Mouse (Mus musculus): Measurements from ENCODE around the gene Cd247. TPM values are rescaled to one million over a fixed set of nuclear protein-coding genes. Genes with fewer than 3 reads are reported as not detected.

The Cd247 gene
- polyA plus RNA-seq, 1 experiment from 2014 or later = 0.55 TPM

DNA sequence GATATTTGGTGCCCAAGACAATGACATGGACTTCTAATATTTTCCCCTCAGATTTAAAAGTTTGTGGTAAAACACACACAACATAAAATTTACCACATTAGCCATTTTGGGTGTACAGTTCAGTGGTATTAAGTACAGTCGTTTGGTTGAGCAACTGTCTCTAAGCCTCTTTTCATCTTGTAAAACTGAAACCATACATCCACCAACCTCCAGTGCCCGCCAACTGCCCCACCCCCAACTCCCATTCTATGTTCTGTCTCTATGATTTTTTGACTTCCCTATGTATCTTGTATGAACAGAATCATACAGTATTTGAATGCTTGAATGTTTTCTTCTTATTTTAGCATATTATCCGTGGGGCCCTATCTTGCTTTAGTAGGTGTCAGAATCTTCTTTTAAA lies 24.3 kb downstream of the Cd247 start:
- 75% methylated on average over 3 of the region's 3 CpGs for WGBS

DNA sequence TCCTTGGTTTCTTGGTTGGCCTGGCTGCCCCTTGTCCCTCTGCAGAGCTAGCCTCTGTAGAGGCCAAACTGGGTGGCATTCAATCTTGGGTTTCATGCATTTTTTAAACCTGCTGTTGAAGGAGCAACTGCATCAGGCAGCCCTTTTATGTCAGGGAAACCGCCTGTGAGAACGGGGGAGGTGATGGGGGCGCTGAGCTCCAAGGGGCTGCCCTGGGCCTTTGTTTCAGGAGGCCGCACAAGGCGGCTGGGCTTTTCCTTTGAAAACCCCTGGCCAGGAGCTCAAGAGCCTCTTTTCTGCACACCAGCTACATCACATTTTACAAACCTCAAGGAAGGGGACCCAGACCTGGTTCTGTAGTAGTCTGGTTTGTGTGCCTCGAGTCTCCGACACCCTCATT lies 25.6 kb downstream of the Cd247 start:
- peak overlapping the region; percentile 23; the same call in 1 of the 2 replicates for H3K27ac ChIP-seq
- H3K9me3 ChIP-seq = no peaks in the 10 kb centered on the region
- H3K9ac ChIP-seq = no peak overlapping the region
- peaks cover 5% of the 10 kb centered on the region for H3K4me1 ChIP-seq
- no peak for ATAC-seq (ENCODE audit: insufficient read depth, low FRiP score, low read depth)
- no peaks in the 10 kb centered on the region for H3K36me3 ChIP-seq
- H3K4me3 ChIP-seq (replicated peaks) = no peak overlapping the region
- H3K27me3 ChIP-seq (replicated peaks) = no peaks in the 10 kb centered on the region
- WGBS = 31% methylated on average over 7 of the region's 7 CpGs
- peak overlapping the region; percentile 5; the same call in 1 of the 2 replicates for H3K4me2 ChIP-seq

More for the DNA sequence above, 24.3 kb downstream of the Cd247 start:
- H3K27ac ChIP-seq = no peak overlapping the region
- peaks cover 5% of the 10 kb centered on the region for H3K4me1 ChIP-seq
- no peaks in the 10 kb centered on the region for H3K36me3 ChIP-seq
- no peak overlapping the region for H3K4me3 ChIP-seq (replicated peaks)
- no peak for ATAC-seq (ENCODE audit: insufficient read depth, low FRiP score, low read depth)
- H3K4me2 ChIP-seq = no peak overlapping the region
- no peaks in the 10 kb centered on the region for H3K27me3 ChIP-seq (replicated peaks)
- no peak overlapping the region for H3K9ac ChIP-seq
- H3K9me3 ChIP-seq = no peaks in the 10 kb centered on the region

DNA sequence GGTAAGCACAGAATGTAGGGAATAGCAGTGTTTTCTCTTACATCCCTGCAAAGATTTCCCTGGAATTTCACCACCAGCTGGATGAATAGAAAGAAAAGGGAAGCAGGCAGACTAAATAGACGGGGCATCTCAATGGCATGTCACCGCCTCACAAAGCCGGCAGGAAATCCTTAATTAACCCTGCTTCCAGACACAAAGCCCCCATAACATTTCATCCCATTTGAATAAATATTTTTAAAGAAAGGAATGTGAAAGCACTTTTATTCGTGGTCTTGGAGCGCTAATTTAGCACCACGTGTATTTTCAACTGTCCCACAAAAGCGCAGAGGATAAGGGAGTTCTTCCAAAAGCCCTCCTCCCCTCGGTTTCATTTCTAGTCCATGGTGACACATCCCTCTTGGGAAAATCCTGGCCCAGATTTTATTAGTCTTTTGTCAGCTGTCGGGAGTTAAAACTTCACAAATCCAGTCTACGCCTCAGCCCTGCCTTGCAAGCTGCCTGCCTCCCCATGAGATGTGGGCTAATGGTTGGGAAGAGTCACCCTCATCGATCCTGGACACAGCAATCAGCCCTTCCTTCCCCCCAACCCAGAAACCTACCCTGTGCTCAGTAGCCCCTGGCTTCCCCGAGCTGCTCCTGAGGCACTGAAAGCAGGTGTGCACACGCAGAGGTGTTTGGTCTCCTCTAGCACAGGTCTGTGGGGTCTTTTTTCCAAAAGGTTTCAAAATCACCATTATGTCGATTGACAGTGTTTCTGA lies 26.2 kb downstream of the Cd247 start:
- no peak for ATAC-seq (ENCODE audit: insufficient read depth, low FRiP score, low read depth)
- no peak overlapping the region for H3K4me3 ChIP-seq (replicated peaks)
- WGBS = 32% methylated on average over 14 of the region's 14 CpGs
- peak overlapping the region; percentile 23; the same call in 1 of the 2 replicates for H3K27ac ChIP-seq
- H3K9me3 ChIP-seq = no peaks in the 10 kb centered on the region
- H3K36me3 ChIP-seq = no peaks in the 10 kb centered on the region
- H3K4me2 ChIP-seq = peak overlapping the region; percentile 5; the same call in 1 of the 2 replicates
- H3K9ac ChIP-seq = no peak overlapping the region
- no peaks in the 10 kb centered on the region for H3K27me3 ChIP-seq (replicated peaks)
- H3K4me1 ChIP-seq = peaks cover 5% of the 10 kb centered on the region

DNA sequence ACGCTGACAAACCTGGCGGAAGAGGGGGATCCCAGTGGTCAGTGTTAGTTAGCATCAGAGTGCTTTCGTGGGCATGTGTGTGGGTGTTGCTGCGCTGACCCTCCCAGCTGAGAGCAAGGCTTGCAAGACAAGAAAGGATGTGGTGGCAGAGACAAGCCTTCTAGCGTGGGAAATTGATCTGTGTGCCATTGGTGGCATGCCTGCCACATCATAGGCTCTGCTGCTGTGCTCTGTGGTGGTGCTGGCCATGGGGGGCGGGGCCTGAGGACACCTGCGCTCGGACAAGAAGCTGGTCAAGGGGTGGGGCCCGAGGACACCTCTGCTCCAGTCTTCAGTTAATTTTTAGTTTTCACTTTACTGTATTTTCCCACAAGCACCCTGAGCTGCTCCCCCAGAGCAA lies 27.9 kb downstream of the Cd247 start:
- no peak overlapping the region for H3K27ac ChIP-seq
- 82% methylated on average over 9 of the region's 9 CpGs for WGBS
- no peak overlapping the region for H3K4me3 ChIP-seq (replicated peaks)
- peaks cover 5% of the 10 kb centered on the region for H3K4me1 ChIP-seq
- no peaks in the 10 kb centered on the region for H3K27me3 ChIP-seq (replicated peaks)
- H3K36me3 ChIP-seq = no peaks in the 10 kb centered on the region
- H3K9ac ChIP-seq = no peak overlapping the region
- H3K9me3 ChIP-seq = no peaks in the 10 kb centered on the region
- ATAC-seq (ENCODE audit: insufficient read depth, low FRiP score, low read depth) = no peak
- no peak overlapping the region for H3K4me2 ChIP-seq

DNA sequence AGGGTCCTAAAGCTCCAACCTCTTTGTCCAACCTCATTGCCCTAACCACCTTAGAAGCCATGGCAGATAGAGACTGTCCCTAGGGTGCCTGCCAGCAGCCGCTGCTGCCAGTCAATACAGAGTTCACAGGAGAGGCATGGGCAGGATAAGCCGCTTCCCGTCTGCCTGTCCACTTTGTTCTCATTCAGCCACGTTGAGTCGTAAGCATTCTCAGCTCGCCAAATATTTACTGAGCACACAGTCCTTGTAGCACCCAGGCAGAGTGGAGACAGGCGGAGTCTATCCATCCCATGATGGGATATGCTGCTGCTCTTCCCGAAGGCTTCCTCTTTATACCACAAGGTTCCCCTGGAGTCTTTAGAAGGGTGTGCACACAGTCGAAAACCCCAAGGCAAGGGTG lies 28.8 kb downstream of the Cd247 start:
- ATAC-seq (ENCODE audit: insufficient read depth, low FRiP score, low read depth) = no peak
- WGBS = 42% methylated on average over 9 of the region's 9 CpGs
- H3K4me1 ChIP-seq = peaks cover 5% of the 10 kb centered on the region

DNA sequence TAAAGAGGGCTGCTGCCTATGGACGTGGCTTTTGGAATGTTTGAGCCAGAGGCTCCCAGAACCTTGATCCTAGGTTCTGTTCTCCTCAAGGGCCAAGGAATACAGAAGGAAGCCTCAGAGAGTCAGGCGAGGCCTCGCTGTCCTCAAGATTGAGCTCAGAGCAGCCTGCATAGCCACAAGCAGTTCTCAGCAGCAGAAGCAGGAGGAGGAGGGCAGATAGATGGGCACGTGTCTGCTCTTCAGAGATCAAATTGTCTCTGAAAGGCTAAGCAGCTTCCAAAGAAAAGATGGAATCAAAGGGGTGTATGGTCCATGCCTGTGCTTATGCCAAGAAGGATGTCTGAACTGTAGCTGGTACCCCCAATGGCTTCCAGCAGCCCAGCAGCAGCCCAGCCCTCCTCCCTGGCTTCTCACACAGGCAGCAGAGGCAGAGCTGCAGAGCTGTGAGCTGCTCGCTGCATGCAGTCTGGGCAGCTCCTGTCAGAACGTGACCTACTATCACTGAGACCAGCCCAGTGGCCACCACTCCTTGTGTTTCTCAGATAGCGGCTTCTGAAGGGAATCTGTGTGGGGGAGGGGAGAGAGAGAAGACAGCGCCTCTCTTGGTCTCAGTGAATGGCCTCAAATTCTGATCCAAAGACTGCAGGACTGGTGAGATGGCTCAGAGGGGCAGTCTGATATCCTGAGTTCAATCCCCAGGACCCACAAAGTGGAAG lies 29.8 kb downstream of the Cd247 start:
- no peak overlapping the region for H3K4me3 ChIP-seq (replicated peaks)
- H3K4me1 ChIP-seq = peaks cover 5% of the 10 kb centered on the region
- 50% methylated on average over 8 of the region's 8 CpGs for WGBS
- H3K27ac ChIP-seq = no peak overlapping the region
- peak; percentile 93 for ATAC-seq (ENCODE audit: insufficient read depth, low FRiP score, low read depth)
- no peaks in the 10 kb centered on the region for H3K36me3 ChIP-seq
- no peaks in the 10 kb centered on the region for H3K9me3 ChIP-seq
- H3K27me3 ChIP-seq (replicated peaks) = no peaks in the 10 kb centered on the region
- H3K9ac ChIP-seq = no peak overlapping the region
- no peak overlapping the region for H3K4me2 ChIP-seq

More for the DNA sequence above, 28.8 kb downstream of the Cd247 start:
- Histone ChIP-seq H3K9ac (no peak overlapping the region), H3K9me3 (no peaks in the 10 kb centered on the region), H3K27ac (no peak overlapping the region), H3K27me3 (replicated peaks) (no peaks in the 10 kb centered on the region), H3K4me2 (no peak overlapping the region), H3K4me3 (replicated peaks) (no peak overlapping the region), H3K36me3 (no peaks in the 10 kb centered on the region)

DNA sequence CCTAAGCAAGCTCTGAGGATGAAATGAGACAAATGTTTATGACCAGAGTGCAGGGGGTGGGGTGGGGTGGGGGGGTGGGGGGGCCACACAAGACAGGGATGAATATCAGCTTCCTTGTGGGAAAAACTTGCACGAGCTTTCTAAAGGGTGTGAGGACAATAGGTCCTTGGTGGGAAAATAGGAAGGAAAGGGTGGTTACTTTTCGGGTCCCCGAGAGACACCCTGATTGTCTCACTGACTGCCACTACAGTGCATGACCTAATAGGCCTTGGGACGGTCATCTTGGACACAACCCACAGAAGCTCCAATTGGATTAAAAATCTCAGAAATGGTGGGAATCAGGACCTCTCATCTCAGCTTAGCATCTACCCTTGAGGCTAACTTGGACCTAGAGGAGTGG lies 30.7 kb downstream of the Cd247 start:
- Histone ChIP-seq H3K27me3 (replicated peaks) (no peaks in the 10 kb centered on the region), H3K36me3 (no peaks in the 10 kb centered on the region), H3K4me3 (replicated peaks) (no peak overlapping the region), H3K27ac (no peak overlapping the region), H3K9ac (no peak overlapping the region), H3K9me3 (no peaks in the 10 kb centered on the region), H3K4me2 (no peak overlapping the region), H3K4me1 (peaks cover 1% of the 10 kb centered on the region)
- no peak for ATAC-seq (ENCODE audit: insufficient read depth, low FRiP score, low read depth)
- 87% methylated on average over 4 of the region's 4 CpGs for WGBS

DNA sequence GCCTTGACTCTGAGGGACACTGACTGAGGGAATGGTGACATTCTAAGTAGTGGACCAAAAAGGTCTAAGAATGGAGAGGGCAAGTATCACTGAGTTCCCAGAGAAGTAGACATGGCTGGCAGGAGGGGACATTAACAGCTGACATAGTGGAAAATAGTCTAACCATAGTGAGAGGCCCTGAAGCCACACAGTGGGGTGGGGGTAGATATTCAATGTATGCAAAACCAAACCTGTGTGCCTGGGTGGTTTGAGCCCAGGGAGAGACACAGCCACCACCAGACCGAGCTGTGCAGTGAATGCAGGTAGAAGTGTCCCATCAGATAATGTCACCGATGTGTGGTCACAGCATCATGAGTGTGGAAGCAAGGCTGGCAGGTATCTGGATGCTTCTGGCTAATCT lies 33.5 kb downstream of the Cd247 start:
- ATAC-seq (ENCODE audit: insufficient read depth, low FRiP score, low read depth) = no peak
- WGBS = 89% methylated on average over 2 of the region's 2 CpGs
- no peak overlapping the region for H3K4me2 ChIP-seq
- H3K9ac ChIP-seq = no peak overlapping the region
- H3K36me3 ChIP-seq = no peaks in the 10 kb centered on the region
- no peak overlapping the region for H3K4me3 ChIP-seq (replicated peaks)
- no peaks in the 10 kb centered on the region; the same call in 1 of the 2 replicates for H3K4me1 ChIP-seq
- H3K9me3 ChIP-seq = no peaks in the 10 kb centered on the region
- H3K27me3 ChIP-seq (replicated peaks) = no peaks in the 10 kb centered on the region
- no peak overlapping the region for H3K27ac ChIP-seq

DNA sequence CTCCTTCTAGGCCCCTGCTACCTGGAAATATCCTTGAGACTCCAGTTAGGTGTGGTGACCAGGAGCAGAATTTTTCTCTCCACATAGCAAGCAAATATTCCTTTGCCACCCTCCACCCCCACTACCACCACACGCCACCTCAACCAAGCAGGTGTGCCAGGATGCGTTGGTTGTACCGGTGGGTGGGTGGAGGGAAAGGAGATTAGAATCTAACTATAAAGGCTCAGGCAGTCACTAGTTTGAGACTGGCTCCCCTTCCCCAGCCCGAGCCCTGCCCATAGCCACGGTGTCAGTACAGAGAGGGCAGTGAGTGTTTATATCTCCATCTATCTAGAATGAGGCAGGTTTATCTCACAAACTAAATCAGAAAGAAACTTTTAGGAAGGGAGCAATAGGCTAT lies 39.7 kb downstream of the Cd247 start:
- Histone ChIP-seq H3K9ac (no peak overlapping the region), H3K4me1 (no peaks in the 10 kb centered on the region), H3K4me3 (replicated peaks) (no peak overlapping the region), H3K27me3 (replicated peaks) (no peaks in the 10 kb centered on the region), H3K36me3 (no peaks in the 10 kb centered on the region), H3K27ac (no peak overlapping the region), H3K9me3 (no peaks in the 10 kb centered on the region), H3K4me2 (no peak overlapping the region)
- WGBS = 69% methylated on average over 5 of the region's 5 CpGs
- no peak for ATAC-seq (ENCODE audit: insufficient read depth, low FRiP score, low read depth)

DNA sequence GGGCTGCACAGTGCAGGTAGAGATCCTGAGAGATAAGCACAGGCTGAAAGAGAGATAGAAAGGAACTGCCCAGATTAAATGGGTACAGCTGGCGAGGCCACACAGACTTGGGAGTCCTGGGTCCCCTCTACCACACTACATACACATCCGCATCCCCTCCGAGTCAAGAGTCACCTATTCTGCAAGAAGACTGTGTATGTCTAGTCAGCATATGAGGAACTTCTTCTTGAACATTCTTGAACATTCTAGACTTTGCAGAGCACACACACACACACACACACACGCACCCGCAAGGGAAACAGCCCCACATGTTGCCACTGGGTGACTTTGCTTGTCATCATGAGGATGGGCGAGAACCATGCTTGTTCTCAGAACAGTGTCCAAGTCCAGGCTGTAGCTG lies 40.1 kb downstream of the Cd247 start:
- ATAC-seq (ENCODE audit: insufficient read depth, low FRiP score, low read depth) = no peak
- no peaks in the 10 kb centered on the region for H3K4me1 ChIP-seq
- 83% methylated on average over 6 of the region's 6 CpGs for WGBS

DNA sequence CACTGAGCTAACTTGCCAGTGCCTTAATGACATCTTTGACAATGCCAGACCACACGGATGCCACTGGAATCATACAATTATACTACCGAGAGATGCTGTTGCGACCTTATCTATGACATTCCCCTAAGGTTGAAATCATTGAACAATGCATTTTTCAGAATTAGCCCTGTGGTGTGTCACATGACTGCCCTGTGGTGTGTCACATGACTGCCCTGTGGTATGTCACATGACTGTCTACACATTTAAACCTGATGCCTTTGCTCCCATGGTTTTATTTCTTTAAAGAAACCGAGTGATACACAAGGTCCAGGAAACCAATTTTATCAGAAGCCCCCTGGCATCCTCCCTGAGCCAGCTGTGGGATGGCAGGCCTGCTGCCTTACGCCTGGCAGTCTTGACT lies 41.4 kb downstream of the Cd247 start:
- Histone ChIP-seq H3K27ac (no peak overlapping the region), H3K36me3 (no peaks in the 10 kb centered on the region), H3K4me3 (replicated peaks) (no peak overlapping the region), H3K9me3 (no peaks in the 10 kb centered on the region), H3K27me3 (replicated peaks) (no peaks in the 10 kb centered on the region), H3K9ac (no peak overlapping the region), H3K4me2 (no peak overlapping the region), H3K4me1 (peaks cover 5% of the 10 kb centered on the region; the same call in 1 of the 2 replicates)
- no peak for ATAC-seq (ENCODE audit: insufficient read depth, low FRiP score, low read depth)
- 92% methylated on average over 5 of the region's 5 CpGs for WGBS

More for the DNA sequence above, 40.1 kb downstream of the Cd247 start:
- Histone ChIP-seq H3K27me3 (replicated peaks) (no peaks in the 10 kb centered on the region), H3K4me3 (replicated peaks) (no peak overlapping the region), H3K9ac (no peak overlapping the region), H3K9me3 (no peaks in the 10 kb centered on the region), H3K36me3 (no peaks in the 10 kb centered on the region), H3K4me2 (no peak overlapping the region), H3K27ac (no peak overlapping the region)

DNA sequence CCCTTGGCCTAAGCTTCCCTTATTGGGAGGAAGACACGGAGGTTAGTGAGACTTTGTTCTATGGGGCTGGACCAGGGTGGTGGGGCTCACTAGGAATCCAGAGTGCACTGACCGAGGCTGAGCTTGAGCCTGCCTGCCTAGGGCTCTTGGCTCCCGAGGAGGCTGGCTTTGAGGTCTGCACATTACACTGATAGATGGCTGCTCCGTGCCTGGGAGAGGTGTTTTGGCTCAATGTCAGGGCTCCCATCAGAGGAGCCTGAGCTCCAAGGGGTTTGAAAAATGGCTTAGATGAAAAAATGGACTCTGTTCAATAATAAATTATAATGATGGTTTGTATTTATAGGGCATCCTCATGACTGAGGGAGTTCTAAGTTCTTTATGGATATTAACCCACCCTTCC lies 44.8 kb downstream of the Cd247 start:
- Histone ChIP-seq H3K9me3 (no peaks in the 10 kb centered on the region), H3K4me1 (peaks cover 21% of the 10 kb centered on the region), H3K36me3 (no peaks in the 10 kb centered on the region), H3K4me3 (replicated peaks) (no peak overlapping the region), H3K4me2 (no peak overlapping the region), H3K27ac (no peak overlapping the region), H3K9ac (no peak overlapping the region), H3K27me3 (replicated peaks) (no peaks in the 10 kb centered on the region)
- WGBS = 32% methylated on average over 4 of the region's 4 CpGs
- ATAC-seq (ENCODE audit: insufficient read depth, low FRiP score, low read depth) = peak; percentile 63; the same call in 1 of the 2 replicates

Data from stomach, embryonic 15.5 days (tissue).